Mouse (Mus musculus): ENCODE results near the gene Tbl1xr1.

The Tbl1xr1 gene

GRCm38 (mm10) chr3:22142846-22143641, 66.6 kb downstream of the Tbl1xr1 start:
- DNase-seq (ENCODE audit: low spot score) = peak; percentile 40

- peak; percentile 49 for DNase-seq (ENCODE audit: low spot score)
Measured at GRCm38 (mm10) chr3:22144255-22144654, 67.8 kb downstream of the Tbl1xr1 start.

GRCm38 (mm10) chr3:22147433-22147927, 71.0 kb downstream of the Tbl1xr1 start:
- DNase-seq (ENCODE audit: low spot score) = no peak

GRCm38 (mm10) chr3:22148306-22148932, 72.0 kb downstream of the Tbl1xr1 start:
- no peak for DNase-seq (ENCODE audit: low spot score)

GRCm38 (mm10) chr3:22150872-22151530, 74.5 kb downstream of the Tbl1xr1 start:
- no peak for DNase-seq (ENCODE audit: low spot score)

- no peak for DNase-seq (ENCODE audit: low spot score)
Measured at GRCm38 (mm10) chr3:22152773-22153172, 76.3 kb downstream of the Tbl1xr1 start.

- DNase-seq (ENCODE audit: low spot score) = no peak
Measured at GRCm38 (mm10) chr3:22154522-22154921, 78.1 kb downstream of the Tbl1xr1 start.

GRCm38 (mm10) chr3:22156397-22156796, 79.9 kb downstream of the Tbl1xr1 start:
- DNase-seq (ENCODE audit: low spot score) = no peak

- no peak for DNase-seq (ENCODE audit: low spot score)
Measured at GRCm38 (mm10) chr3:22162948-22163347, 86.5 kb downstream of the Tbl1xr1 start.

GRCm38 (mm10) chr3:22167856-22168255, 91.4 kb downstream of the Tbl1xr1 start:
- DNase-seq (ENCODE audit: low spot score) = no peak

GRCm38 (mm10) chr3:22168432-22168831, 92.0 kb downstream of the Tbl1xr1 start:
- DNase-seq (ENCODE audit: low spot score) = no peak

GRCm38 (mm10) chr3:22171526-22171925, 95.1 kb downstream of the Tbl1xr1 start:
- DNase-seq (ENCODE audit: low spot score) = no peak

GRCm38 (mm10) chr3:22172410-22172809, 96.0 kb downstream of the Tbl1xr1 start:
- DNase-seq (ENCODE audit: low spot score) = no peak

GRCm38 (mm10) chr3:22173171-22173570, 96.7 kb downstream of the Tbl1xr1 start:
- DNase-seq (ENCODE audit: low spot score) = no peak

- no peak for DNase-seq (ENCODE audit: low spot score)
Measured at GRCm38 (mm10) chr3:22174232-22174631, 97.8 kb downstream of the Tbl1xr1 start.

- DNase-seq (ENCODE audit: low spot score) = no peak
Measured at GRCm38 (mm10) chr3:22180076-22180475, 103.6 kb downstream of the Tbl1xr1 start.

GRCm38 (mm10) chr3:22181026-22181425, 104.6 kb downstream of the Tbl1xr1 start:
- DNase-seq (ENCODE audit: low spot score) = no peak

GRCm38 (mm10) chr3:22185265-22185664, 108.8 kb downstream of the Tbl1xr1 start:
- DNase-seq (ENCODE audit: low spot score) = no peak

GRCm38 (mm10) chr3:22190498-22190897, 114.0 kb downstream of the Tbl1xr1 start:
- DNase-seq (ENCODE audit: low spot score) = peak; percentile 42

- no peak for DNase-seq (ENCODE audit: low spot score)
Measured at GRCm38 (mm10) chr3:22192931-22193330, 116.5 kb downstream of the Tbl1xr1 start.

- no peak for DNase-seq (ENCODE audit: low spot score)
Measured at GRCm38 (mm10) chr3:22194185-22194856, 117.9 kb downstream of the Tbl1xr1 start.

GRCm38 (mm10) chr3:22198802-22199201, 122.3 kb downstream of the Tbl1xr1 start:
- no peak for DNase-seq (ENCODE audit: low spot score)
